Mouse (Mus musculus) C2C12 (cell line): ENCODE results near the gene Cpne7. TPM values are rescaled to one million over a fixed set of nuclear protein-coding genes. Genes with fewer than 3 reads are reported as not detected.
"Not testable (repeated sequence)": the region's sequence is repeated elsewhere in the genome, so short reads cannot be mapped to it uniquely, and the experiment has no call there.

ENCODE experiments used
- H3K27me3 ChIP-seq: one replicate; pipeline ENCODE4 v1.6.1; 2011; ENCODE audit not compliant: control insufficient read depth, insufficient read depth, insufficient read length
- H3K36me3 ChIP-seq: one replicate; pipeline ENCODE4 v1.6.1; 2011; ENCODE audit not compliant: control insufficient read depth, insufficient read depth
- H3K4me3 ChIP-seq: one replicate; pipeline ENCODE4 v1.5.1; 2011; ENCODE audit warnings: mild to moderate bottlenecking, control low read depth; ENCODE audit not compliant: poor library complexity, insufficient read depth, severe bottlenecking
- H3K79me2 ChIP-seq: one replicate; pipeline ENCODE4 v1.6.1; 2011; ENCODE audit not compliant: control insufficient read depth, insufficient read depth
- H3K79me3 ChIP-seq: one replicate; pipeline ENCODE4 v1.6.1; 2011; ENCODE audit warnings: low read depth, control low read depth
- H3ac ChIP-seq: one replicate; pipeline ENCODE3; 2011; ENCODE audit warnings: low read depth; ENCODE audit not compliant: control insufficient read depth, insufficient read length
- CEBPB ChIP-seq: IDR thresholded peaks from one replicate; pipeline ENCODE4 v1.6.1; 2011; ENCODE audit warnings: low read depth, mild to moderate bottlenecking, control low read depth, moderate library complexity
- CTCF ChIP-seq: IDR thresholded peaks from one replicate; pipeline ENCODE4 v1.5.1; 2011; ENCODE audit not compliant: control insufficient read depth, insufficient read depth, insufficient read length
- FOSL1 ChIP-seq: IDR thresholded peaks from one replicate; pipeline ENCODE4 v1.8.0; 2011; ENCODE audit warnings: mild to moderate bottlenecking, low read length; ENCODE audit not compliant: poor library complexity, insufficient read depth, severe bottlenecking
- MAX ChIP-seq: IDR thresholded peaks from one replicate; pipeline ENCODE4 v1.6.1; 2011; ENCODE audit warnings: mild to moderate bottlenecking, control low read depth
- MYOD1 ChIP-seq: IDR thresholded peaks from one replicate; pipeline ENCODE4 v1.6.1; 2011; ENCODE audit warnings: low read depth; ENCODE audit not compliant: control insufficient read depth, insufficient read length
- MYOG ChIP-seq: IDR thresholded peaks from one replicate; pipeline ENCODE4 v1.6.1; 2011; ENCODE audit not compliant: control insufficient read depth, insufficient read length; ENCODE audit errors: extremely low read depth
- USF1 ChIP-seq: IDR thresholded peaks from one replicate; pipeline ENCODE4 v1.6.1; 2011; ENCODE audit warnings: low read depth, mild to moderate bottlenecking, control low read depth, moderate library complexity
- polyA plus RNA-seq: library from polyadenylated mRNA; unstranded; fragments of >200 nt; fragmentation: generic; extraction: Trizol; gene quantifications from one replicate; pipeline ENCODE4 v1.2.1, GENCODE M21; 2012; ENCODE audit warnings: missing spikeins

Cpne7 gene
- polyA plus RNA-seq, 1 experiment: 0.04 TPM

GRCm38 (mm10) chr8:123097216-123097615 is 20.0 kb upstream of the Cpne7 start:
- H3K79me3 ChIP-seq: no peaks in the 10 kb centered on the region
- H3K36me3 ChIP-seq: peaks cover 21% of the 10 kb centered on the region
- H3ac ChIP-seq: no peak overlapping the region
- H3K79me2 ChIP-seq: peaks cover under 1% of the 10 kb centered on the region
- TF ChIP-seq MAX: no peak
- no peak for TF ChIP-seq CEBPB
- no peaks in the 10 kb centered on the region for H3K27me3 ChIP-seq
- H3K4me3 ChIP-seq: no peak overlapping the region

- Histone ChIP-seq H3K27me3 (no peaks in the 10 kb centered on the region), H3K36me3 (peaks cover 20% of the 10 kb centered on the region), H3K79me3 (peaks cover 2% of the 10 kb centered on the region), H3K79me2 (peaks cover 8% of the 10 kb centered on the region), H3ac (no peak overlapping the region), H3K4me3 (no peak overlapping the region)
- TF ChIP-seq USF1: no peak
- TF ChIP-seq MYOG: no peak
Observed at GRCm38 (mm10) chr8:123097786-123098584, 19.2 kb upstream of the Cpne7 start.

GRCm38 (mm10) chr8:123100288-123100687 is 16.9 kb upstream of the Cpne7 start:
- Histone ChIP-seq H3K36me3 (peaks cover 33% of the 10 kb centered on the region), H3ac (no peak overlapping the region), H3K79me3 (peaks cover 20% of the 10 kb centered on the region), H3K4me3 (no peak overlapping the region), H3K79me2 (peaks cover 26% of the 10 kb centered on the region), H3K27me3 (no peaks in the 10 kb centered on the region)
- TF ChIP-seq CEBPB (peak; percentile 26), MYOD1 (no peak), USF1 (no peak), MYOG (no peak)

GRCm38 (mm10) chr8:123101244-123101643 is 15.9 kb upstream of the Cpne7 start:
- Histone ChIP-seq H3K27me3 (no peaks in the 10 kb centered on the region), H3K79me3 (peaks cover 20% of the 10 kb centered on the region), H3K36me3 (peaks cover 41% of the 10 kb centered on the region), H3ac (no peak overlapping the region), H3K79me2 (peaks cover 26% of the 10 kb centered on the region), H3K4me3 (no peak overlapping the region)
- TF ChIP-seq CTCF (no peak), CEBPB (no peak), USF1 (no peak), FOSL1 (no peak), MAX (no peak), MYOD1 (no peak), MYOG (no peak)

GRCm38 (mm10) chr8:123101735-123102685 is 15.2 kb upstream of the Cpne7 start, which contains the start of gene Rpl13:
Gene Rpl13, plus strand, starts transcription at chr8:123102350.
- TF ChIP-seq MAX (peak; percentile 81), FOSL1 (no peak)
- Histone ChIP-seq H3K36me3 (peaks cover 41% of the 10 kb centered on the region), H3K27me3 (no peaks in the 10 kb centered on the region), H3K79me2 (peaks cover 26% of the 10 kb centered on the region), H3K4me3 (peak within 1 kb of the TSS; percentile 83), H3K79me3 (peaks cover 20% of the 10 kb centered on the region), H3ac (peak within 1 kb of the TSS; percentile 99)

GRCm38 (mm10) chr8:123102855-123103254 is 14.3 kb upstream of the Cpne7 start:
- Histone ChIP-seq H3K79me2 (peaks cover 26% of the 10 kb centered on the region), H3K4me3 (peak overlapping the region; percentile 83), H3ac (peak overlapping the region; percentile 99), H3K36me3 (peaks cover 35% of the 10 kb centered on the region), H3K79me3 (peaks cover 20% of the 10 kb centered on the region)
- not testable (repeated sequence) for H3K27me3 ChIP-seq
